Mouse (Mus musculus): ENCODE measurements at regions not wholly inside any gene's neighbourhood (a gene's known extent, or its start where the extent isn't known, plus 50 kb on each side); places are given as distances from the start of the nearest gene placed in this dataset.

- Histone ChIP-seq H3K36me3 (ENCODE audit: insufficient read depth, low read length) (no peaks in the 10 kb centered on the region), H3K9me3 (ENCODE audit: low read length) (no peaks in the 10 kb centered on the region), H3K4me3 (ENCODE audit: low read length) (no peak overlapping the region), H3K9ac (replicated peaks; ENCODE audit: low read length) (no peak overlapping the region), H3K27ac (ENCODE audit: low read length) (no peak overlapping the region), H3K4me1 (ENCODE audit: insufficient read depth, low read length) (no peaks in the 10 kb centered on the region), H3K27me3 (ENCODE audit: insufficient read depth, low read length) (no peaks in the 10 kb centered on the region), H3K4me2 (replicated peaks; ENCODE audit: low read depth, low read length) (no peak overlapping the region)
- ATAC-seq (ENCODE audit: low FRiP score, low TSS enrichment): no peak
- 85% methylated on average over 4 of the region's 4 CpGs for WGBS
Measured at GRCm38 (mm10) chr1:19290098-19290497, 81.4 kb downstream of the Tfap2b start.

- WGBS: 27% methylated on average over 1 of the region's 1 CpGs
- ATAC-seq (ENCODE audit: low FRiP score, low TSS enrichment): peak; percentile 92
- Histone ChIP-seq H3K9me3 (ENCODE audit: low read length) (no peaks in the 10 kb centered on the region), H3K27ac (ENCODE audit: low read length) (peak overlapping the region; percentile 90), H3K4me1 (ENCODE audit: insufficient read depth, low read length) (0 out of 2 replicates have a peak, but pooled peaks cover 4% of the 10 kb centered on the region), H3K27me3 (ENCODE audit: insufficient read depth, low read length) (no peaks in the 10 kb centered on the region), H3K4me2 (replicated peaks; ENCODE audit: low read depth, low read length) (no peak overlapping the region), H3K36me3 (ENCODE audit: insufficient read depth, low read length) (no peaks in the 10 kb centered on the region), H3K9ac (replicated peaks; ENCODE audit: low read length) (no peak overlapping the region), H3K4me3 (ENCODE audit: low read length) (no peak overlapping the region)
Measured at GRCm38 (mm10) chr1:19321598-19321997, 112.9 kb downstream of the Tfap2b start.

- Histone ChIP-seq H3K9ac (replicated peaks; ENCODE audit: low read length) (no peak overlapping the region), H3K27me3 (ENCODE audit: insufficient read depth, low read length) (no peaks in the 10 kb centered on the region), H3K36me3 (ENCODE audit: insufficient read depth, low read length) (no peaks in the 10 kb centered on the region), H3K4me1 (ENCODE audit: insufficient read depth, low read length) (no peaks in the 10 kb centered on the region), H3K4me3 (ENCODE audit: low read length) (no peak overlapping the region), H3K9me3 (ENCODE audit: low read length) (no peaks in the 10 kb centered on the region), H3K27ac (ENCODE audit: low read length) (no peak overlapping the region), H3K4me2 (replicated peaks; ENCODE audit: low read depth, low read length) (no peak overlapping the region)
- ATAC-seq (ENCODE audit: low FRiP score, low TSS enrichment): no peak
- WGBS: 93% methylated on average over 1 of the region's 1 CpGs
Measured at GRCm38 (mm10) chr1:19336062-19336461, 127.3 kb downstream of the Tfap2b start.

GRCm38 (mm10) chr1:19337207-19337606, 128.5 kb downstream of the Tfap2b start:
- H3K27ac ChIP-seq (ENCODE audit: low read length): no peak overlapping the region
- H3K4me3 ChIP-seq (ENCODE audit: low read length): no peak overlapping the region
- H3K4me2 ChIP-seq (replicated peaks; ENCODE audit: low read depth, low read length): no peak overlapping the region
- WGBS: 45% methylated on average over 3 of the region's 3 CpGs
- H3K27me3 ChIP-seq (ENCODE audit: insufficient read depth, low read length): no peaks in the 10 kb centered on the region
- no peaks in the 10 kb centered on the region for H3K36me3 ChIP-seq (ENCODE audit: insufficient read depth, low read length)
- H3K9me3 ChIP-seq (ENCODE audit: low read length): no peaks in the 10 kb centered on the region
- no peak overlapping the region for H3K9ac ChIP-seq (replicated peaks; ENCODE audit: low read length)
- ATAC-seq (ENCODE audit: low FRiP score, low TSS enrichment): no peak
- no peaks in the 10 kb centered on the region for H3K4me1 ChIP-seq (ENCODE audit: insufficient read depth, low read length)

GRCm38 (mm10) chr1:19344445-19344844, 135.7 kb downstream of the Tfap2b start:
- Histone ChIP-seq H3K27ac (ENCODE audit: low read length) (no peak overlapping the region), H3K27me3 (ENCODE audit: insufficient read depth, low read length) (no peaks in the 10 kb centered on the region), H3K9me3 (ENCODE audit: low read length) (no peaks in the 10 kb centered on the region), H3K9ac (replicated peaks; ENCODE audit: low read length) (no peak overlapping the region), H3K36me3 (ENCODE audit: insufficient read depth, low read length) (no peaks in the 10 kb centered on the region), H3K4me3 (ENCODE audit: low read length) (no peak overlapping the region), H3K4me1 (ENCODE audit: insufficient read depth, low read length) (no peaks in the 10 kb centered on the region), H3K4me2 (replicated peaks; ENCODE audit: low read depth, low read length) (no peak overlapping the region)
- WGBS: 87% methylated on average over 4 of the region's 4 CpGs
- ATAC-seq (ENCODE audit: low FRiP score, low TSS enrichment): 0 out of 2 replicates have a peak, but pooled peaks have one; percentile 39

GRCm38 (mm10) chr1:19350495-19350894, 141.8 kb downstream of the Tfap2b start:
- no peaks in the 10 kb centered on the region for H3K4me1 ChIP-seq (ENCODE audit: insufficient read depth, low read length)
- H3K9me3 ChIP-seq (ENCODE audit: low read length): no peaks in the 10 kb centered on the region
- no peak for ATAC-seq (ENCODE audit: low FRiP score, low TSS enrichment)
- no peak overlapping the region for H3K27ac ChIP-seq (ENCODE audit: low read length)
- no peak overlapping the region for H3K4me2 ChIP-seq (replicated peaks; ENCODE audit: low read depth, low read length)
- no peak overlapping the region for H3K9ac ChIP-seq (replicated peaks; ENCODE audit: low read length)
- no peaks in the 10 kb centered on the region for H3K36me3 ChIP-seq (ENCODE audit: insufficient read depth, low read length)
- no peaks in the 10 kb centered on the region for H3K27me3 ChIP-seq (ENCODE audit: insufficient read depth, low read length)
- 57% methylated on average over 4 of the region's 4 CpGs for WGBS
- no peak overlapping the region for H3K4me3 ChIP-seq (ENCODE audit: low read length)

- H3K27me3 ChIP-seq (ENCODE audit: insufficient read depth, low read length): no peaks in the 10 kb centered on the region
- H3K36me3 ChIP-seq (ENCODE audit: insufficient read depth, low read length): no peaks in the 10 kb centered on the region
- peak; percentile 76; the same call in 1 of the 2 replicates for ATAC-seq (ENCODE audit: low FRiP score, low TSS enrichment)
- no peak overlapping the region for H3K27ac ChIP-seq (ENCODE audit: low read length)
- no peaks in the 10 kb centered on the region for H3K9me3 ChIP-seq (ENCODE audit: low read length)
- H3K4me3 ChIP-seq (ENCODE audit: low read length): no peak overlapping the region
- H3K9ac ChIP-seq (replicated peaks; ENCODE audit: low read length): no peak overlapping the region
- WGBS: 13% methylated on average over 1 of the region's 1 CpGs
- no peak overlapping the region for H3K4me2 ChIP-seq (replicated peaks; ENCODE audit: low read depth, low read length)
- H3K4me1 ChIP-seq (ENCODE audit: insufficient read depth, low read length): 0 out of 2 replicates have a peak, but pooled peaks cover 5% of the 10 kb centered on the region
Measured at GRCm38 (mm10) chr1:19384856-19385255, 176.1 kb downstream of the Tfap2b start.

- no peak; the same call in 1 of the 2 replicates for ATAC-seq (ENCODE audit: low FRiP score, low TSS enrichment)
- H3K4me3 ChIP-seq (ENCODE audit: low read length): no peak overlapping the region
- H3K9me3 ChIP-seq (ENCODE audit: low read length): no peaks in the 10 kb centered on the region
- H3K9ac ChIP-seq (replicated peaks; ENCODE audit: low read length): no peak overlapping the region
- no peak overlapping the region for H3K4me2 ChIP-seq (replicated peaks; ENCODE audit: low read depth, low read length)
- H3K36me3 ChIP-seq (ENCODE audit: insufficient read depth, low read length): no peaks in the 10 kb centered on the region
- H3K27me3 ChIP-seq (ENCODE audit: insufficient read depth, low read length): no peaks in the 10 kb centered on the region
- H3K27ac ChIP-seq (ENCODE audit: low read length): 0 out of 2 replicates have a peak overlapping the region, but pooled peaks have one; percentile 43
- 56% methylated on average over 1 of the region's 1 CpGs for WGBS
- H3K4me1 ChIP-seq (ENCODE audit: insufficient read depth, low read length): 0 out of 2 replicates have a peak, but pooled peaks cover 5% of the 10 kb centered on the region
Measured at GRCm38 (mm10) chr1:19388864-19389505, 180.3 kb downstream of the Tfap2b start.

GRCm38 (mm10) chr1:19407556-19407955, 198.8 kb downstream of the Tfap2b start:
- Histone ChIP-seq H3K9me3 (ENCODE audit: low read length) (no peaks in the 10 kb centered on the region), H3K27ac (ENCODE audit: low read length) (no peak overlapping the region), H3K4me3 (ENCODE audit: low read length) (no peak overlapping the region), H3K27me3 (ENCODE audit: insufficient read depth, low read length) (no peaks in the 10 kb centered on the region), H3K4me2 (replicated peaks; ENCODE audit: low read depth, low read length) (no peak overlapping the region), H3K4me1 (ENCODE audit: insufficient read depth, low read length) (no peaks in the 10 kb centered on the region), H3K36me3 (ENCODE audit: insufficient read depth, low read length) (no peaks in the 10 kb centered on the region), H3K9ac (replicated peaks; ENCODE audit: low read length) (no peak overlapping the region)
- ATAC-seq (ENCODE audit: low FRiP score, low TSS enrichment): no peak
- WGBS: 86% methylated on average over 2 of the region's 2 CpGs

- peak; percentile 69; the same call in 1 of the 2 replicates for ATAC-seq (ENCODE audit: low FRiP score, low TSS enrichment)
- H3K4me3 ChIP-seq (ENCODE audit: low read length): no peak overlapping the region
- 51% methylated on average over 4 of the region's 4 CpGs for WGBS
- no peak overlapping the region for H3K4me2 ChIP-seq (replicated peaks; ENCODE audit: low read depth, low read length)
- H3K27ac ChIP-seq (ENCODE audit: low read length): no peak overlapping the region
- no peak overlapping the region for H3K9ac ChIP-seq (replicated peaks; ENCODE audit: low read length)
- no peaks in the 10 kb centered on the region for H3K27me3 ChIP-seq (ENCODE audit: insufficient read depth, low read length)
- no peaks in the 10 kb centered on the region for H3K9me3 ChIP-seq (ENCODE audit: low read length)
- H3K4me1 ChIP-seq (ENCODE audit: insufficient read depth, low read length): no peaks in the 10 kb centered on the region
- no peaks in the 10 kb centered on the region for H3K36me3 ChIP-seq (ENCODE audit: insufficient read depth, low read length)
Measured at GRCm38 (mm10) chr1:19412345-19412744, 203.6 kb downstream of the Tfap2b start.
